ENCODE assay signal across 25 mouse cellular contexts in genomic region chr9:98176701-98177380, GRCm38 (mm10).
DNase-seq lines count a peak whose midpoint lies in the region; ATAC-seq and TF ChIP-seq lines count a peak whose summit lies in the region.
"Had no signal": no experiment of that assay in that cellular context is flagged by ENCODE, and none has a peak within 500 bp of the region (broad histone marks: within the 10 kb centered on the region; RNA-seq: fewer than 3 reads in every experiment).

No protein-coding gene starts in this region.

- H3K4me3 ChIP-seq in hindbrain, embryonic 13.5 days = no peak overlapping the region
- no peak overlapping the region for H3K4me3 ChIP-seq in hindbrain, embryonic 11.5 days (ENCODE audit: low read depth, low read length)
- no peak overlapping the region for H3K4me3 ChIP-seq in neural tube, embryonic 15.5 days (replicated peaks)
- H3K4me3 ChIP-seq in forebrain, embryonic 14.5 days (ENCODE audit: low read depth, low read length) = no peak overlapping the region
- H3K4me3 ChIP-seq in olfactory bulb, adult 2 months (ENCODE audit: insufficient read depth, low read depth, low read length) = no peak overlapping the region
- H3K4me3 ChIP-seq: embryonic facial prominence, embryonic 12.5 days; erythroblast, embryonic 14.5 days; heart, adult 2 months; hindbrain, embryonic 12.5 days; layer of hippocampus, adult 2 months; limb, embryonic 10.5 days; midbrain, embryonic 13.5 days; myocyte had no signal

- 0 out of 2 replicates have a peak overlapping the region, but pooled peaks have one; percentile 13 for H3K27ac ChIP-seq in hindbrain, embryonic 13.5 days
- no peak overlapping the region for H3K27ac ChIP-seq in hindbrain, embryonic 11.5 days (ENCODE audit: low read depth, low read length)
- no peak overlapping the region; the same call in 1 of the 2 replicates for H3K27ac ChIP-seq in neural tube, embryonic 15.5 days (replicated peaks)
- H3K27ac ChIP-seq in forebrain, embryonic 14.5 days (ENCODE audit: low read depth, low read length) = peak overlapping the region; percentile 30; the same call in 1 of the 2 replicates
- peak overlapping the region; percentile 52; the same call in 1 of the 2 replicates for H3K27ac ChIP-seq in olfactory bulb, adult 2 months (ENCODE audit: insufficient read depth, low read depth, low read length)
- H3K27ac ChIP-seq: embryonic facial prominence, embryonic 12.5 days; heart, adult 2 months; hindbrain, embryonic 12.5 days; layer of hippocampus, adult 2 months; limb, embryonic 10.5 days; midbrain, embryonic 13.5 days had no signal

- no peak for TF ChIP-seq CTCF in olfactory bulb, adult 2 months (IDR thresholded peaks at IDR 0.05; ENCODE audit: insufficient read depth, low read depth, low read length)

- DNase-seq in hindbrain, embryonic 11.5 days (ENCODE audit: low spot score) = no peak
- DNase-seq in neural tube, embryonic 10.5 days (ENCODE audit: extremely low spot score, low spot score) = peak; percentile 10
- peak; percentile 40 for DNase-seq in forebrain, embryonic 14.5 days (ENCODE audit: low spot score)
- DNase-seq in spleen, postnatal 14 days (ENCODE audit: low spot score in 2 of 2) = no peak
- DNase-seq: adrenal gland, postnatal 36 days; B cell, adult 2 months; cerebellum, adult 9-10 months; gastrocnemius, postnatal 10 days; heart, adult 2 months; kidney, adult 11 months; kidney, postnatal 10 days; liver, postnatal 0 days; lung, postnatal 10 days; right cerebral cortex, adult 18-20 months had no signal

- H3K4me2 ChIP-seq in hindbrain, embryonic 13.5 days = no peak overlapping the region
- H3K4me2 ChIP-seq in hindbrain, embryonic 11.5 days (replicated peaks; ENCODE audit: low read depth, low read length) = no peak overlapping the region
- no peak overlapping the region for H3K4me2 ChIP-seq in neural tube, embryonic 15.5 days
- no peak overlapping the region for H3K4me2 ChIP-seq in forebrain, embryonic 14.5 days (ENCODE audit: low read length)
- H3K4me2 ChIP-seq: embryonic facial prominence, embryonic 12.5 days; hindbrain, embryonic 12.5 days; midbrain, embryonic 13.5 days had no signal

- WGBS in hindbrain, embryonic 13.5 days = 45% methylated on average over 7 of the region's 7 CpGs
- WGBS in hindbrain, embryonic 11.5 days = 62% methylated on average over 7 of the region's 7 CpGs
- WGBS in neural tube, embryonic 15.5 days = 41% methylated on average over 7 of the region's 7 CpGs
- 53% methylated on average over 7 of the region's 7 CpGs for WGBS in forebrain, embryonic 14.5 days
- 52% methylated on average over 7 of the region's 7 CpGs for WGBS in olfactory bulb, adult 2 months

- TF ChIP-seq POLR2A in olfactory bulb, adult 2 months (IDR thresholded peaks at IDR 0.05; ENCODE audit: insufficient read depth, low read depth, low read length) = no peak

- H3K36me3 ChIP-seq in hindbrain, embryonic 13.5 days = no peaks in the 10 kb centered on the region
- H3K36me3 ChIP-seq in hindbrain, embryonic 11.5 days (ENCODE audit: control insufficient read depth, insufficient read depth, low read length) = no peaks in the 10 kb centered on the region
- no peaks in the 10 kb centered on the region for H3K36me3 ChIP-seq in neural tube, embryonic 15.5 days
- no peaks in the 10 kb centered on the region for H3K36me3 ChIP-seq in forebrain, embryonic 14.5 days (ENCODE audit: control insufficient read depth, insufficient read depth, low read length)
- H3K36me3 ChIP-seq: embryonic facial prominence, embryonic 12.5 days; hindbrain, embryonic 12.5 days; limb, embryonic 10.5 days; midbrain, embryonic 13.5 days had no signal

- H3K9ac ChIP-seq in hindbrain, embryonic 13.5 days = no peak overlapping the region
- no peak overlapping the region for H3K9ac ChIP-seq in hindbrain, embryonic 11.5 days (ENCODE audit: low read depth, low read length)
- H3K9ac ChIP-seq in neural tube, embryonic 15.5 days (replicated peaks) = no peak overlapping the region
- no peak overlapping the region for H3K9ac ChIP-seq in forebrain, embryonic 14.5 days (ENCODE audit: low read length)
- H3K9ac ChIP-seq: embryonic facial prominence, embryonic 12.5 days; hindbrain, embryonic 12.5 days; liver, postnatal 0 days; midbrain, embryonic 13.5 days had no signal

- no peak for ATAC-seq in hindbrain, embryonic 13.5 days (ENCODE audit: low FRiP score)
- ATAC-seq in hindbrain, embryonic 11.5 days (ENCODE audit: low FRiP score) = no peak
- no peak for ATAC-seq in neural tube, embryonic 15.5 days (ENCODE audit: low FRiP score)
- no peak for ATAC-seq in forebrain, embryonic 14.5 days
- ATAC-seq in megakaryocyte progenitor cell, adult 5-6 weeks (replicated peaks; ENCODE audit: poor library complexity) = no peak
- ATAC-seq: liver, postnatal 0 days; midbrain, embryonic 13.5 days had no signal

- H3K9me3 ChIP-seq in hindbrain, embryonic 13.5 days = no peaks in the 10 kb centered on the region
- H3K9me3 ChIP-seq in hindbrain, embryonic 11.5 days (ENCODE audit: control insufficient read depth, low read length) = no peaks in the 10 kb centered on the region
- H3K9me3 ChIP-seq in neural tube, embryonic 15.5 days (replicated peaks) = no peaks in the 10 kb centered on the region
- no peaks in the 10 kb centered on the region for H3K9me3 ChIP-seq in forebrain, embryonic 14.5 days (replicated peaks; ENCODE audit: control insufficient read depth, low read length)
- H3K9me3 ChIP-seq: embryonic facial prominence, embryonic 12.5 days; hindbrain, embryonic 12.5 days; limb, embryonic 10.5 days; midbrain, embryonic 13.5 days had no signal

- H3K4me1 ChIP-seq in hindbrain, embryonic 13.5 days (replicated peaks) = peaks cover 28% of the 10 kb centered on the region
- no peaks in the 10 kb centered on the region for H3K4me1 ChIP-seq in hindbrain, embryonic 11.5 days (replicated peaks; ENCODE audit: control insufficient read depth, insufficient read depth, low read length)
- H3K4me1 ChIP-seq in neural tube, embryonic 15.5 days = peaks cover 26% of the 10 kb centered on the region
- no peaks in the 10 kb centered on the region for H3K4me1 ChIP-seq in forebrain, embryonic 14.5 days (ENCODE audit: control insufficient read depth, insufficient read depth, low read length)
- H3K4me1 ChIP-seq in olfactory bulb, adult 2 months (ENCODE audit: control insufficient read depth, insufficient read depth, low read length) = peaks cover 7% of the 10 kb centered on the region
- H3K4me1 ChIP-seq: embryonic facial prominence, embryonic 12.5 days; limb, embryonic 10.5 days had no signal

- H3K27me3 ChIP-seq in hindbrain, embryonic 13.5 days = no peaks in the 10 kb centered on the region
- H3K27me3 ChIP-seq in hindbrain, embryonic 11.5 days (ENCODE audit: control insufficient read depth, insufficient read depth, low read length) = no peaks in the 10 kb centered on the region
- H3K27me3 ChIP-seq in neural tube, embryonic 15.5 days (replicated peaks) = no peaks in the 10 kb centered on the region
- no peaks in the 10 kb centered on the region for H3K27me3 ChIP-seq in forebrain, embryonic 14.5 days (replicated peaks; ENCODE audit: control insufficient read depth, insufficient read depth, low read length)
- H3K27me3 ChIP-seq: embryonic facial prominence, embryonic 12.5 days; hindbrain, embryonic 12.5 days; midbrain, embryonic 13.5 days had no signal

Comparison
In these comparisons a context has a peak if more than half of its experiments do, and no peak if none do; other contexts are left out.
1. H3K27ac ChIP-seq: peak in hindbrain, embryonic 13.5 days (single experiment), forebrain, embryonic 14.5 days (single experiment) and olfactory bulb, adult 2 months (single experiment); none in hindbrain, embryonic 11.5 days (single experiment) and neural tube, embryonic 15.5 days (single experiment).
2. DNase-seq: peak in neural tube, embryonic 10.5 days (single experiment) and forebrain, embryonic 14.5 days (single experiment); none in hindbrain, embryonic 11.5 days (single experiment) and spleen, postnatal 14 days (0 of 2).